Mouse (Mus musculus) small intestine, adult 2 months (tissue): ENCODE measurements around the gene Zfp579. TPM values are rescaled to one million over a fixed set of nuclear protein-coding genes. Genes with fewer than 3 reads are reported as not detected.

Experiments used
- H3K27ac ChIP-seq: fragments of 200-500 bp; 2 replicates; pipeline ENCODE4 v1.5.1; 2012; ENCODE audit warnings: low read depth, low read length, control low read depth, inconsistent platforms; ENCODE audit not compliant: insufficient read depth
- H3K27me3 ChIP-seq: fragments of 200-500 bp; 2 replicates; pipeline ENCODE4 v1.6.1; 2012; ENCODE audit warnings: mild to moderate bottlenecking, moderate library complexity, low read length, inconsistent platforms; ENCODE audit not compliant: control insufficient read depth, insufficient read depth
- H3K36me3 ChIP-seq: fragments of 200-500 bp; 2 replicates; pipeline ENCODE4 v1.6.1; 2012; ENCODE audit warnings: mild to moderate bottlenecking, low read length, control low read depth, inconsistent platforms; ENCODE audit not compliant: control insufficient read depth, insufficient read depth
- H3K4me1 ChIP-seq: fragments of 200-500 bp; 2 replicates; pipeline ENCODE4 v1.6.1; 2012; ENCODE audit warnings: low read length, inconsistent platforms, mixed read lengths; ENCODE audit not compliant: control insufficient read depth, insufficient read depth, insufficient read length
- H3K4me3 ChIP-seq: fragments of 200-500 bp; 2 replicates; pipeline ENCODE4 v1.5.1; 2012; ENCODE audit warnings: low read depth, mild to moderate bottlenecking, control low read depth, inconsistent platforms, low read length, moderate library complexity
- CTCF ChIP-seq: fragments of 200-500 bp; IDR thresholded peaks from 2 replicates; pipeline ENCODE4 v1.5.1; 2012; ENCODE audit warnings: low read depth, mild to moderate bottlenecking, control low read depth, inconsistent platforms, low read length, moderate library complexity, mixed read lengths; ENCODE audit not compliant: insufficient replicate concordance, insufficient read length; ENCODE audit errors: extremely low read depth
- POLR2A ChIP-seq: fragments of 200-500 bp; IDR thresholded peaks from 2 replicates; pipeline ENCODE4 v1.6.1; 2012; ENCODE audit warnings: low read depth, mild to moderate bottlenecking, control low read depth, inconsistent platforms, low read length, moderate library complexity
- WGBS: fragments of 180-500 bp; shearing (Covaris S2); methylation state at CpG from one replicate; pipeline ENCODE4 v1.1.7; 2018; 5-methylcytosine and 5-hydroxymethylcytosine counted together
- polyA plus RNA-seq: library from polyadenylated mRNA; depleted of rRNA; stranded (reverse); fragments of >200 nt; gene quantifications from 2 replicates; pipeline ENCODE4 v1.2.3, GENCODE M21; 2012; rRNA removed

Gene Zfp579
- polyA plus RNA-seq, 1 experiment = 52.4 TPM

GRCm38 (mm10) chr7:4938456-4938855, 57.5 kb downstream of the Zfp579 start:
- Histone ChIP-seq H3K36me3 (no peaks in the 10 kb centered on the region), H3K4me3 (no peak overlapping the region), H3K27ac (no peak overlapping the region), H3K4me1 (peaks cover 3% of the 10 kb centered on the region), H3K27me3 (no peaks in the 10 kb centered on the region)
- TF ChIP-seq POLR2A (no peak), CTCF (peak; percentile 84; the same call in 1 of the 2 replicates)
- 39% methylated on average over 2 of the region's 2 CpGs for WGBS

DNA sequence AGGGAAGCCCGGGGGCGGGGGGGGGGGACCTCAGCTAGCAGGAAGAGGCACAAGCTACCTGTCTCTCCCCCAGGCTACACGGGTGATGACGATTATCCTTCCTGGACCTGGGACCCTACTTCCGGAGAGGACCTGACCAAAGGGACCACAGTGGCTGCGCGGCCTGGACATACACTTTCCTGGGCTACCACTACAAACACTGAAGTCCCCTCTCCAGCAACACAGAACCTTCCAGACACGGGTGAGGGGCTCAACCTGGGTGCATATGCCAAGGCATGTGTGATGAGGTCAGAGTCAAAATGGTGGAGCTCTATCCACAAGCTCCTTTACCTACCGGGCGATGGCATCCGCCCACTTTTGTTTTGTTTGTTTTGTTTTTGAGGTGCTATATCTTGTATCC, 58.6 kb downstream of the Zfp579 start:
- H3K36me3 ChIP-seq = no peaks in the 10 kb centered on the region
- no peak for TF ChIP-seq POLR2A
- TF ChIP-seq CTCF = no peak
- H3K4me1 ChIP-seq = 0 out of 2 replicates have a peak, but pooled peaks cover 1% of the 10 kb centered on the region
- H3K27ac ChIP-seq = no peak overlapping the region
- 70% methylated on average over 11 of the region's 11 CpGs for WGBS
- no peak overlapping the region for H3K4me3 ChIP-seq
- H3K27me3 ChIP-seq = no peaks in the 10 kb centered on the region

DNA sequence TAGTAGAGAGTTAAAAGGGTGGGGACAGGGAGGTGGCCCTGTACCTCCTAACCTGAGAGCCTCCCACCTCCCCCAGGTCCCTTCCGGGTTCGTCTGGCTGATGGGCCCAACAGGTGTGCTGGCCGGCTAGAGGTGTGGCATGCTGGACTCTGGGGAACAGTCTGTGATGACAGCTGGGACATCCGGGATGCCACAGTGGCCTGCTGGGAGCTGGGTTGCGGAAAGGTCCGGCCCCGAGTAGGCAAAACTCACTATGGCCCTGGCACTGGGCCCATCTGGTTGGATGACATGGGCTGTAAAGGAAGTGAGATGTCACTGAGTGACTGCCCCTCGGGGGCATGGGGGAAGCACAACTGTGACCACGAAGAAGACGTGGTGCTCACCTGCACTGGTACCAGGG, 59.1 kb downstream of the Zfp579 start:
- Histone ChIP-seq H3K4me3 (no peak overlapping the region), H3K4me1 (0 out of 2 replicates have a peak, but pooled peaks cover 1% of the 10 kb centered on the region), H3K36me3 (no peaks in the 10 kb centered on the region), H3K27ac (no peak overlapping the region), H3K27me3 (no peaks in the 10 kb centered on the region)
- TF ChIP-seq POLR2A = no peak
- no peak for TF ChIP-seq CTCF
- WGBS = 52% methylated on average over 10 of the region's 10 CpGs

DNA sequence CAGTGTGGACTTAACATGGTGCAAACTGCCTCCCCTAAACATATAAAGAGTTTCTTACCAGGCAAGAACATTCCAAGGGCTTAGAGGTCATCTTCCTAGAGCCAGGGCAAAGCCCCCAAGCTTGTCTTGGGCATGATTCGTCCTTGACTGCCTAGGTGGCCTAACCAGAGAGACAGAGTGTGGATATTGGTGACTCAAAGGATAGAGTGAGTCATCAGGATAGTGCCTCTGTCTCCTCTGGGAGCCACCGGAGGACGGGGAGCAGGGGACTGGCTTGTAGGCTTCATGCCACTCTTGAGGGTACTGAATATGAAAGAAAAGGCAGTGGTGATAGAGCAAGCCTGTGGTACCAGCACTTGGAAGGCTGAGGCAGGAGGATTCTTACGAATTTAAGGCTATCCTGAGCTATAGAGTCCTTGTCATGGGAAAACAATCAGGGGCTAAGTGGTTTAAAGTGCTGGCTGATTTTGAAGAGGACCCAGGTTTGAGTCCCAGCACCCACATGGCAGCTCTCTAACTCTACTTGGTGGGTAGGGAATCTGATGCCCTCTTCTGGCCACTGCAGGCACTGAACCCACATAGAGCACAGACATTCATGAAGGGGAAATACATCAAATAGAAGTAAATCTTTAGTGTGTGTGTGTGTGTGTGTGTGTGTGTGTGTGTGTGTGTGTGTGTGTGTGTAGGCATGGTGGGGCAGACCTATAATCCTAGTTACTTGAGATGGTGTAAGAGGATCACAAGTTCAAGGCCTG, 61.6 kb downstream of the Zfp579 start:
- H3K27me3 ChIP-seq = no peaks in the 10 kb centered on the region
- no peaks in the 10 kb centered on the region for H3K4me1 ChIP-seq
- H3K4me3 ChIP-seq = no peak overlapping the region
- H3K36me3 ChIP-seq = no peaks in the 10 kb centered on the region
- TF ChIP-seq POLR2A = no peak
- no peak; the same call in 1 of the 2 replicates for TF ChIP-seq CTCF
- no peak overlapping the region for H3K27ac ChIP-seq
- WGBS = 74% methylated on average over 4 of the region's 4 CpGs

Other genes starting within 250 kb of the Zfp579 start
- 5.7 and 45.8 TPM in 2 replicates for gene Cox6b2, start 243.1 kb downstream of the Zfp579 start, polyA plus RNA-seq
- gene Fam71e2, start 224.9 kb downstream of the Zfp579 start, polyA plus RNA-seq = not detected in 2 replicates
- 0.25 and 0.32 TPM in 2 replicates for gene Il11, start 213.3 kb downstream of the Zfp579 start, polyA plus RNA-seq
- not detected in 2 replicates for gene Tmem190, start 213.2 kb downstream of the Zfp579 start, polyA plus RNA-seq
- 225 and 544 TPM in 2 replicates for gene Tmem238, start 206.5 kb downstream of the Zfp579 start, polyA plus RNA-seq
- gene Rpl28, start 203.3 kb downstream of the Zfp579 start, polyA plus RNA-seq = 141 and 355 TPM in 2 replicates
- 78.5 and 131 TPM in 2 replicates for gene Ube2s, start 183.6 kb downstream of the Zfp579 start, polyA plus RNA-seq
- gene Shisa7, start 151.5 kb downstream of the Zfp579 start, polyA plus RNA-seq = 0.48 and 0.83 TPM in 2 replicates
- 12.4 and 18.9 TPM in 2 replicates for gene Isoc2b, start 125.9 kb downstream of the Zfp579 start, polyA plus RNA-seq
- 13.4 and 15.5 TPM in 2 replicates for gene Isoc2a, start 119.0 kb downstream of the Zfp579 start, polyA plus RNA-seq
- not detected in 2 replicates for gene Gm36210, start 89.6 kb downstream of the Zfp579 start, polyA plus RNA-seq
- 15.7 and 41.4 TPM in 2 replicates for gene Zfp628, start 80.9 kb downstream of the Zfp579 start, polyA plus RNA-seq
- gene Nat14, start 74.1 kb downstream of the Zfp579 start, polyA plus RNA-seq = 4.3 and 6.2 TPM in 2 replicates
- gene Ssc5d, start 70.4 kb downstream of the Zfp579 start, polyA plus RNA-seq = 3.3 and 4.5 TPM in 2 replicates
- 0.06 and 0.11 TPM in 2 replicates for gene Sbk2, start 31.8 kb downstream of the Zfp579 start, polyA plus RNA-seq
- gene Sbk3, start 25.0 kb downstream of the Zfp579 start, polyA plus RNA-seq = not detected in 2 replicates
- 25.2 and 51.0 TPM in 2 replicates for gene Zfp524, start 18.3 kb upstream of the Zfp579 start, polyA plus RNA-seq
- 14.5 and 31.4 TPM in 2 replicates for gene Fiz1, start 18.5 kb upstream of the Zfp579 start, polyA plus RNA-seq
- gene Gm44973, start 19.3 kb upstream of the Zfp579 start, polyA plus RNA-seq = 0.35 TPM in 1 of 2 replicates, not detected in the other
- gene Zfp865, start 24.2 kb upstream of the Zfp579 start, polyA plus RNA-seq = 20.0 and 37.3 TPM in 2 replicates
- 0.76 and 0.81 TPM in 2 replicates for gene Ccdc106, start 24.4 kb upstream of the Zfp579 start, polyA plus RNA-seq
- not detected in 2 replicates for gene 4632433K11Rik, start 38.0 kb upstream of the Zfp579 start, polyA plus RNA-seq
- gene Zfp784, start 42.3 kb upstream of the Zfp579 start, polyA plus RNA-seq = 3.2 and 7.7 TPM in 2 replicates
- gene Zfp580, start 55.4 kb upstream of the Zfp579 start, polyA plus RNA-seq = 12.2 and 17.6 TPM in 2 replicates
- 76.6 and 150 TPM in 2 replicates for gene U2af2, start 66.0 kb upstream of the Zfp579 start, polyA plus RNA-seq
- gene Epn1, start 84.1 kb upstream of the Zfp579 start, polyA plus RNA-seq = 240 and 483 TPM in 2 replicates
- gene Rfpl4, start 120.8 kb upstream of the Zfp579 start, polyA plus RNA-seq = not detected in 2 replicates
- gene Rasl2-9, start 129.8 kb upstream of the Zfp579 start, polyA plus RNA-seq = 0.09 and 0.43 TPM in 2 replicates
- not detected in 2 replicates for gene Vmn1r55, start 153.5 kb upstream of the Zfp579 start, polyA plus RNA-seq
- gene Vmn1r56, start 200.6 kb upstream of the Zfp579 start, polyA plus RNA-seq = not detected in 2 replicates
- gene Vmn1r57, start 222.3 kb upstream of the Zfp579 start, polyA plus RNA-seq = not detected in 2 replicates